Mouse (Mus musculus): ENCODE data around the gene Dgke. TPM values are rescaled to one million over a fixed set of nuclear protein-coding genes. Genes with fewer than 3 reads are reported as not detected.
"Not testable (repeated sequence)": the region's sequence is repeated elsewhere in the genome, so short reads cannot be mapped to it uniquely, and the experiment has no call there.

Gene Dgke
- polyA plus RNA-seq, 1 experiment from 2014 or later: 5.5 TPM

GRCm38 (mm10) chr11:88999723-89000526, 66.7 kb downstream of the Dgke start:
- no peak for DNase-seq
- peaks cover 9% of the 10 kb centered on the region; the same call in 1 of the 2 replicates for H3K4me1 ChIP-seq (ENCODE audit: insufficient read depth)
- 20% methylated on average over 33 of the region's 33 CpGs for WGBS
- H3K27me3 ChIP-seq (ENCODE audit: insufficient read depth, low read length): no peaks in the 10 kb centered on the region
- peak overlapping the region; percentile 46; the same call in 1 of the 2 replicates for H3K27ac ChIP-seq (ENCODE audit: low read depth)
- H3K4me3 ChIP-seq (ENCODE audit: low read depth, low read length): peak overlapping the region; percentile 65
- TF ChIP-seq CTCF (IDR thresholded peaks at IDR 0.05; ENCODE audit: low read depth): no peak
- H3K9ac ChIP-seq: peak overlapping the region; percentile 70
- H3K4me2 ChIP-seq: peak overlapping the region; percentile 80
- ATAC-seq (ENCODE audit: insufficient read depth): no peak; the same call in 1 of the 2 replicates
- H3K36me3 ChIP-seq (ENCODE audit: insufficient read depth): no peaks in the 10 kb centered on the region
- H3K9me3 ChIP-seq (ENCODE audit: low read depth, low read length): no peaks in the 10 kb centered on the region

DNA sequence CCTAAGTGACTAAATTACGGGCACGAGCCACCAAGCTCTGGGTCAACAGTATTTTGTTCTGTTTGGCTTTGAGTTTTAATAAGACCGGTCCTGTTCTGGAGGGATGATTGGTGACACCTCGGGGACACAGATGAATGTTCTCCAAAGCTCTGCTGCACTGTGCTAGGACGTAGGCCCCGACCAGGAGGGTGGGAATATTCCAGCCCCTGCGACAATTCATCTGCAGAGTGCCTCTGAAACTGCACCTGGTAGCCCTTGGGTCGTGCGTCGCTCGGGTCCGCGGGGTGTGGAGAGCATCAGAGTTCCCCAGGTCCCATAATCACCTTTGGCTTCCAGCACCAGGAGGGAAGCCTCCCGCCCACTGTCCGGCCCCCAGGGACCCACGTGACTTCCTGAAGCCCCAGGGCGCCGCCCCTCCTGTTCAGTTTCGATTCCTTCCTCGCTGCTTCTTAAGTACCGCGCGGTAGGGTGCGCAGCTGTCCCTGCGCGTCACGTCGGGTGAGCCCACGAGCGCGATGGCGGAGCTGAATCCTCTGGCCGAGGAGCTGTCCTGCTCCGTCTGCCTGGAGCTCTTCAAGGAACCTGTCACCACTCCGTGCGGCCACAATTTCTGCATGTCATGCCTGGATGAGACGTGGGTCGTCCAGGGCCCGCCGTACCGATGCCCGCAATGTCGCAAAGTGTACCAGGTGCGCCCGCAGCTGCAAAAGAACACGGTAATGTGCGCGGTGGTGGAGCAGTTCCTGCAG, 67.5 kb downstream of the Dgke start, which contains the start of gene Trim25:
TSS of gene Trim25 (plus strand) at position 403 of the 749 bp plus-strand sequence.
- TF ChIP-seq CTCF (IDR thresholded peaks at IDR 0.05; ENCODE audit: low read depth): peak; percentile 4; the same call in 1 of the 2 replicates
- Histone ChIP-seq H3K27ac (ENCODE audit: low read depth) (peak within 1 kb of the TSS; percentile 46; the same call in 1 of the 2 replicates), H3K27me3 (ENCODE audit: insufficient read depth, low read length) (no peaks in the 10 kb centered on the region), H3K9ac (peak within 1 kb of the TSS; percentile 70), H3K4me2 (peak within 1 kb of the TSS; percentile 80), H3K36me3 (ENCODE audit: insufficient read depth) (no peaks in the 10 kb centered on the region), H3K4me3 (ENCODE audit: low read depth, low read length) (peak within 1 kb of the TSS; percentile 65), H3K9me3 (ENCODE audit: low read depth, low read length) (no peaks in the 10 kb centered on the region), H3K4me1 (ENCODE audit: insufficient read depth) (peaks cover 9% of the 10 kb centered on the region; the same call in 1 of the 2 replicates)
- ATAC-seq (ENCODE audit: insufficient read depth) (peak; percentile 90), DNase-seq (peak; percentile 94)
- 3% methylated on average over 48 of the region's 48 CpGs for WGBS

GRCm38 (mm10) chr11:88998406-88998805, 68.2 kb downstream of the Dgke start:
- Histone ChIP-seq H3K9me3 (ENCODE audit: low read depth, low read length) (no peaks in the 10 kb centered on the region), H3K27me3 (ENCODE audit: insufficient read depth, low read length) (no peaks in the 10 kb centered on the region), H3K36me3 (ENCODE audit: insufficient read depth) (no peaks in the 10 kb centered on the region), H3K4me1 (ENCODE audit: insufficient read depth) (peaks cover 9% of the 10 kb centered on the region; the same call in 1 of the 2 replicates), H3K4me3 (ENCODE audit: low read depth, low read length) (no peak overlapping the region), H3K9ac (no peak overlapping the region), H3K4me2 (peak overlapping the region; percentile 80), H3K27ac (ENCODE audit: low read depth) (no peak overlapping the region)
- DNase-seq (no peak), ATAC-seq (ENCODE audit: insufficient read depth) (no peak)
- WGBS: 29% methylated on average over 3 of the region's 3 CpGs
- TF ChIP-seq CTCF (IDR thresholded peaks at IDR 0.05; ENCODE audit: low read depth): no peak

- not testable (repeated sequence) for H3K4me2 ChIP-seq; H3K27ac ChIP-seq (ENCODE audit: low read depth); H3K9ac ChIP-seq; H3K4me1 ChIP-seq (ENCODE audit: insufficient read depth); H3K4me3 ChIP-seq (ENCODE audit: low read depth, low read length); DNase-seq; H3K9me3 ChIP-seq (ENCODE audit: low read depth, low read length); ATAC-seq (ENCODE audit: insufficient read depth); H3K36me3 ChIP-seq (ENCODE audit: insufficient read depth); H3K27me3 ChIP-seq (ENCODE audit: insufficient read depth, low read length)
- 84% methylated on average over 5 of the region's 5 CpGs for WGBS
Observed at GRCm38 (mm10) chr11:88997343-88997742, 69.3 kb downstream of the Dgke start.

- Histone ChIP-seq H3K27ac (ENCODE audit: low read depth) (no peak overlapping the region), H3K4me3 (ENCODE audit: low read depth, low read length) (no peak overlapping the region), H3K4me1 (ENCODE audit: insufficient read depth) (no peaks in the 10 kb centered on the region), H3K9ac (no peak overlapping the region), H3K27me3 (ENCODE audit: insufficient read depth, low read length) (no peaks in the 10 kb centered on the region), H3K4me2 (no peak overlapping the region), H3K9me3 (ENCODE audit: low read depth, low read length) (no peaks in the 10 kb centered on the region), H3K36me3 (ENCODE audit: insufficient read depth) (peaks cover under 1% of the 10 kb centered on the region; the same call in 1 of the 2 replicates)
- no peak for TF ChIP-seq CTCF (IDR thresholded peaks at IDR 0.05; ENCODE audit: low read depth)
- WGBS: 53% methylated on average over 7 of the region's 7 CpGs
- ATAC-seq (ENCODE audit: insufficient read depth): no peak
- DNase-seq: peak; percentile 55
Observed at GRCm38 (mm10) chr11:88996427-88996826, 70.2 kb downstream of the Dgke start.

GRCm38 (mm10) chr11:88995616-88996015, 71.0 kb downstream of the Dgke start:
- Histone ChIP-seq H3K27me3 (ENCODE audit: insufficient read depth, low read length) (no peaks in the 10 kb centered on the region), H3K9me3 (ENCODE audit: low read depth, low read length) (no peaks in the 10 kb centered on the region), H3K36me3 (ENCODE audit: insufficient read depth) (peaks cover 9% of the 10 kb centered on the region), H3K4me2 (no peak overlapping the region), H3K9ac (no peak overlapping the region), H3K4me1 (ENCODE audit: insufficient read depth) (no peaks in the 10 kb centered on the region), H3K4me3 (ENCODE audit: low read depth, low read length) (no peak overlapping the region), H3K27ac (ENCODE audit: low read depth) (no peak overlapping the region)
- 79% methylated on average over 2 of the region's 2 CpGs for WGBS
- no peak for DNase-seq
- ATAC-seq (ENCODE audit: insufficient read depth): no peak
- TF ChIP-seq CTCF (IDR thresholded peaks at IDR 0.05; ENCODE audit: low read depth): no peak

DNA sequence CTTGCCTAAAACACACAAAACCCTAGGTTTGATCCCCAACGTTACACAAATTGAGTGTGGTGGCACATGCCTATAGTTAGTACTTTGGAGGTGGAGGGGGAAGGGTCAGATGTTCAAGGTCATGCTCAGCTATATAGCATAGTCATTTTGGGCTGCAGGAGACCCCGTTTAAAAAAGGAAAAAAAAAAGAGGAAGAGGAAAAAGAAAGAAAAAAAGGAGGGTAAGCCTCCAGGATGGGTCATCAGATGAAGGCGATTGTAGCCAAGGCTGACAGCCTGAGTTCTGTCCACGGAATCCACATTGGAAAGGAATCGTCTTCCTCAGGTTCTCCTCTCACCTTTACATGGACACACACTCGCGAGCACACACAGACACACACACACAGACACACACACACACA, 72.2 kb downstream of the Dgke start:
- H3K4me1 ChIP-seq (ENCODE audit: insufficient read depth): no peaks in the 10 kb centered on the region
- H3K9me3 ChIP-seq (ENCODE audit: low read depth, low read length): no peaks in the 10 kb centered on the region
- WGBS: 79% methylated on average over 7 of the region's 7 CpGs
- H3K27me3 ChIP-seq (ENCODE audit: insufficient read depth, low read length): no peaks in the 10 kb centered on the region
- H3K4me2 ChIP-seq: no peak overlapping the region
- DNase-seq (no peak), ATAC-seq (ENCODE audit: insufficient read depth) (no peak)
- TF ChIP-seq CTCF (IDR thresholded peaks at IDR 0.05; ENCODE audit: low read depth): no peak
- no peak overlapping the region for H3K4me3 ChIP-seq (ENCODE audit: low read depth, low read length)
- H3K36me3 ChIP-seq (ENCODE audit: insufficient read depth): peaks cover 10% of the 10 kb centered on the region
- no peak overlapping the region for H3K9ac ChIP-seq
- no peak overlapping the region for H3K27ac ChIP-seq (ENCODE audit: low read depth)

All from lung, embryonic 14.5 days (tissue).